Mouse (Mus musculus): ENCODE measurements around the gene Gm21969.

The Gm21969 gene

DNA sequence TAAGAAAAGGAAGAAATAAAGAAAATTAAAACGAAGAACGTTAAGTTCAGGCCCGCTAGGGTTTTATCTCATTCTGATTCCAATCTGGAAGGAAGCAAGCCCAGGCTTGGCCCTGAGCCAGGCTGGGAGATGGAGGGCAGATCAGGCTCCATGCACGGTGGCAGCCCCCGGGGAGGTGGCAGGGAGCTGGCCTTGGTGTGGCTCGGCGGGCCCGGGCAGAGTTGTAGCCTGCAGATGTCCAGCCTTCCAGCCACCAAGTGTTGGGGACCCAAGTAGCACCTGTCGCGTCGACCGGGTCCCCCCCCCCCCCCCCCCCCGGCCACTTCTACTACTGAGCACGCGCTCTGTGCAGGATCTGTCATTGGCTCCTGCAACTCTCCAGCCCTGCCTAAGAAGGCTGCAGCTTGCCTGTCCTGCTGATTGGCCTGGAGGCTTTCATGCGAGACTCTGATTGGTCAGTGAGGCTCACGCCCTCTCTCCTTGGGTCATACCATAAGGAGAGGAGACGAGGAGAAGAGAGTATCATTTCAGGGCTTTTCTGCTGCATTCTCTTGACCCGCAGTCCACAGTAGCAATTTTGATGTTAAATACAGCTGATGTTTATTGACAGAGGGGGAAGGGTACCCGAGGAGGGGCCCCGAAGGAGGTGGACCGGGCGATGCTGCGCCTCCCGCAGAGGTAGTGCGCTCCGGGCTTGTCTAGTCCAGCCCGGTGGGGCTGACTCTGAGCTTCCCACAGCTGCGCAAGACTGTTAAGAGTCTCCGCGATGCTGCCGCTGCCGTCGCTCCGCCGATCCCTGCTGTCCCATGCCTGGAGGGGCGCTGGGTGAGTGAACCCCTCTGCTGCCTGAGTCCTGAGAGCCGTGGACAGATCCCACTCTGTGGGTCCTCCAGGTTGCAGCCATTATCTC lies 19.6 kb downstream of the Gm21969 start, which contains the start of gene Aldh4a1:
Aldh4a1 (plus strand) TSS at position 494 of the 910 bp plus-strand sequence.
- peak; percentile 100 for DNase-seq

- DNase-seq, result peak; percentile 91
Observed at GRCm38 (mm10) chr4:139623434-139624115, 20.6 kb downstream of the Gm21969 start.

DNA sequence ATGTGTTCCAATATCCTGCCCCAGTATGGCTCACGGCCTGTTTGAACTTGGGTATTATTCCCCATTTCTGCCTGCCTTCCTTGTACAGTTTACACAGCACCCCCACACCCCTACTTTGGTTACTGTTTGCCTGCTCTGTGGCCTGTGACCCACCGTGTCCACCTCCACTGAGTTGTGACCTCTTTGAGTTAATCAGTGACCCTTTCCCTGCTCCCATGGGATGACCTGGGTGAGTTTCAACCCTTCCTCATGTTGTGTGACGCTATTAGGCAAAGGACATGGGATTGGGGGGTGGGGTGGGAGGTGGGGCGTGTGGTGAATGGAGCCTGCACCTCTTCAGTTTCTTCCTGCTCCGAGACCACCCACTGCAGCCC lies 21.1 kb downstream of the Gm21969 start:
- no peak for DNase-seq

DNA sequence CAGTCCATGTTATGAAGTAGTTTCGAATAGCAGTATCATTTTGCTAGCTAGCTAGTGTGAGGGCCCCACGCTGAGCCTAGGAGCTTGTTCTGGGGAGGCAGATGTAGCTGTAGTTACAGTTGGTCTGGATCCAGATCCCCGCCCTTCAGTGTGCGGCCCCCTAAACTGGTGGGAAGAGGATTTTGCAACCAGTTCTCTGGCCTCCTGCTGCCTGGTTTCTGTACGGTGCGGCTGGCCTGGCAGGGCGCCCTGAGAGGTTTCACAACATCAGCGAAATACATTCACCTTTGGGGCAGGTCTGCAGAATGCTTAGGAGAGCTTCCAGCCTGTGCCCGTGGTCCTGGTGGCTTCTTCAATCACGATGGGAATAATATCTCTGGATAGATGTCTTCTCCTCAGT lies 21.7 kb downstream of the Gm21969 start:
- peak; percentile 88 for DNase-seq

DNA sequence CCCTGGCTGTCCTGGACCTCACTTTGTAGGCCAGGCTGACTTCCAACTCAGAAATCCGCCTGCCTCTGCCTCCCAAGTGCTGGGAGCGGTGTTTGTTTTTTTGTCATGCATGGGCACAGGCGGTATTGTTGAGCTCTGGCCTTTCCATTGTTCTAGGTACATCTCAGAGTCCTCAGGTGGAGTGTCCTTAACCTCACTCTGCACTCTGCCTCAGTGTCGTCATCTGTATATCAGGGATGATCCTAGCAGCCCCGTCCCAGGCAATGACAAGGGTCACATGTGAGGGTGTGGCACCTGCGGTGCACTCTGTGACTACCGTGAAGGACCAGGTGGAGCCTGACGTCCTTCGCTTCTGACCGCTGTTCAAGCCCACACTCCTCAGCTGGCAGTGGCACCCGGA lies 24.4 kb downstream of the Gm21969 start:
- DNase-seq, result no peak

GRCm38 (mm10) chr4:139630171-139630570 lies 27.2 kb downstream of the Gm21969 start:
- DNase-seq, result no peak

- no peak for DNase-seq
Observed at GRCm38 (mm10) chr4:139631141-139631540, 28.2 kb downstream of the Gm21969 start.

GRCm38 (mm10) chr4:139631569-139632253 lies 28.7 kb downstream of the Gm21969 start:
- DNase-seq, result peak; percentile 88

- DNase-seq, result peak; percentile 83
Observed at GRCm38 (mm10) chr4:139632254-139632580, 29.2 kb downstream of the Gm21969 start.

DNA sequence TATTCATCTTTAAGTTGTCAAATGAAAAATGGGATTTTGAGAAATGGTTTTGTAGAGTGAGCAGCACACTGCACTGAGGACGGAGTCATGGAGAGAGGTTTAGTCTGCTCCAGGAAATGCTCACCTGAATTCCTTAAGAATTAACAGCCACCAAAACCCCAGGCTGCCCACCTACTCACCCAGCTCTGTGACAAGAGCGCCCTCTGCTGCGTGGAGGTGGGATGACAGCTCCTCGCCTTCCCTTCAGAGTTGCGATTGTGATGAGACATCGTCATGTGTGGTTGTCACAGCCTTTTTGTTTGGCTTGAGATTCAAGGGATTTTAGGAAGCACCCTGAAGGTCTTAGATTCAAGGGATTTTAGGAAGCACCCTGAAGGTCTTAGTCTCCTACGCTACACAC lies 33.4 kb downstream of the Gm21969 start:
- DNase-seq, result peak; percentile 90

DNA sequence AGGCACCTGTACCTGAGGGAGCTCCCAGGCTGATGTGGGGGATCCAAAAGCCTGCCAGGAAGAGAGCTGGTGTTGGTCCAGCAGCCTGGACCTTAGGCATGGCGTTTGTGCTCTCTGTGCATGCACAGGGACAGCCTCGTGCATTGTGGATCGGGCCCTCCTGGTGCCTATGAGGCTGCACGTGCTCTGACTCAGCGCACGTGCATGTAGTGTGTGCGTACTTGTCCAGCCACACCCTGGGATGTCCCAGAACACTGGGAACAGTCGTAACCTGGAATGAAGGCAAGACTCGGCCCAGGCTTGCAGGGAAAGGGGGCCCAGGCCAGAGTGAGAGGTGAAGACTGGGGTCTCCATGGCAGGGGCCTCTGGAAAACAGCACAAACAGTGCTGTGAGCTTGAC lies 34.9 kb downstream of the Gm21969 start:
- DNase-seq, result no peak

- peak; percentile 91 for DNase-seq
Observed at GRCm38 (mm10) chr4:139638356-139638755, 35.4 kb downstream of the Gm21969 start.

DNA sequence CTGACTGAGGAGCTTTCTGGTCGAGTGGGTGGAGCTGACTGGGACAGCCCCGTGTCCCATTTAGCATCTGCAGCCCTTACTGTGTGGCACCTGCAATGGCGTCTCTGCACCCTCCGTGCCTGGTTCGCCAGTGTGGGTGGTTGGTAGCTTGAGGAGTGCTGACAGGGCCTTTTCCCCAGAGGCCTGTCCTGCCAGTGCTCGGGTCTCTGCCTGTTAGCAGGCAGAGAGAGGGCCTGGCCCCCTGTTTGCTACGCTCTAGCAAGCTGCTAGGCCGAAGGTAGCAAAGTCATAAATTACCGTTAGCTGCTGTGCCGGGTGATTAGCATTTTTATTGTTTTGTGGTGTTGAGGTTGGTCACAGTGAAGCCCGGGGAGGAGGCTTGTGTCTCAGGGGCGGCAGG lies 36.8 kb downstream of the Gm21969 start:
- DNase-seq, result no peak

GRCm38 (mm10) chr4:139640333-139640732 lies 37.3 kb downstream of the Gm21969 start:
- DNase-seq, result peak; percentile 86

DNA sequence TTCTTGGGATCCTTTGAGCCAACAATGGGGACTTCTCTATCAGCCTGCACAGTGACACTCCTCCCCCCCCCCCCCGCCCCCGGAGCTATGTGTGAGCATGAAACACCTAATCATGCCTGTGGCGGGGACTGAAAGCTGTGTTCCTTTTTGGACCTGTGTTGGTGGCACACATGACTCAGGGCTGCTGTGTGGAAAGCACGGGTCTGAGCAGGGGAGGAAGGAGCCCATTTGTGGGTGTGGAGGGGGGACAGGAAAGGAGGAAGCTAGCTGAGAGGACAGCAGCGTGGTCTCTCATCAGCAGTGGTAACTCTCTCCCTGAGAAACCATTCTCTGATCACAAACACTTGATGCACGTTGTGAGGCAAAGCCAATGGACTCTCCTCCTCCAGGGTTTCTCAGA lies 37.8 kb downstream of the Gm21969 start:
- no peak for DNase-seq

GRCm38 (mm10) chr4:139641829-139642425 lies 38.9 kb downstream of the Gm21969 start:
- DNase-seq, result no peak

DNA sequence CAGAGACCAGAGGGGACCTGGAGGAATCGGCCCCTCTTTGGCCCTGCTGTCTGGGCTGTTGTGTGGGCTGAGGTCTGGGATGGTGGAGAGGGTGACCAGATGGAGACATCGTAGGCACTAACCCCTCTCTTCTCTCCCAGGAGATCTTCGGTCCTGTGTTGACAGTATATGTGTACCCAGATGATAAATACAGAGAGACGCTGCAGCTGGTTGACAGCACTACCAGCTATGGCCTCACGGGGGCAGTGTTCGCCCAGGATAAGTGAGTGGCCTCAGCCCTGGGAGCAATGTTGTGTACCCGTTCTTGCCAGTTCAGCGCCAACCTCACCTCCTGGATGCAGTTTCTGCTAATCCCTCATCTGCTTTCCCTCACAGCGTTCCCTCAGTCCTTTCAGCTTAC lies 41.0 kb downstream of the Gm21969 start:
- peak; percentile 92 for DNase-seq

DNA sequence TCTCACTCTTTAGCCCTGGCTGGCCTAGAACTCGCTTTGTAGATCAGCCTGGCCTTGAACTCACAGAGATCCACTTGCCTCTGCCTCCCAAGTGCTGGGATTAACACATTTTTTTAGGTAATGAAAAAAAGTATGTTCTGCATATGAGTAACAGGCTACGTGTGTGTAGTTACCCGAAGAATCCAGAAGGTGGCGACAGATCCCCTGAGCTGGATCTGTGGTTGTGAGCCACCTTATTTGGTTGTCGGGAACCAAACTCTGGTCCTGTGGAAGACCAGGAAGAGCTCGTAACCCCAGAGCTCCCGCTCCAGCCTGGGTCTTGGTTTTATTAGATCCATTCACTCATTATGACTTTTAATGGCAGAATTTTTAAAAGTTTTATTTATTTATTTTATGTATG lies 43.9 kb downstream of the Gm21969 start:
- DNase-seq, result no peak

DNA sequence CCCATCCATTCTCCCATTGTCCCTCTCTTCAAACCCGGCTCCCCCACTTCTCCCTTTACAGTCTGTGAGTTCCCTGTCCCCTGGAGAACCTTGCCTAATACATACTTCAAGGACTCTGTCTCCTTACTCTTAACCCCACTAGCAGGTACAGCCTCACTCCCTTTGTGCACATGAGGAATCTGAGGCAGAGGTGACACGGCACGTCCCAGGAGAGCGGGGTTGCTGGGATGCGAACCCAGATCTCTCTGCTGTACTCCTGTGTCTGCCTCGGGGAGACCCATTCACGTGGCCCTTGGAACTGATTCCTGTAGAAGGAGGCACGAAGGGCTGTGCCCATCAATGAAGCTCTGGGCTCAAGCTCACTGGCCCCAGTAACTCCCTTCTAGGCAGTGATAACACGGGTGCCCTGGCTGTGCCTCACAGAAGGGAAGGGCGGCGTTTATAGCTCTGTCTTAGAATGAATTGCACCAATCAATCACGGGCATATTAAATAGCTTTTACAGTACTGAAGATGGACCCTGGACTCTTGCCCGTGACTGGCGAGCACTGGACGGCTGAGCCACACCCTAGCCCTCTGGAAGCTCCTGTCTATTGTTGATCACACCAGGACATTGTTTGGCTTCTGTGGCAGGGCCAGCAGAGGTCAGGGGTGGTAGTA lies 47.2 kb downstream of the Gm21969 start:
- DNase-seq, result no peak

DNA sequence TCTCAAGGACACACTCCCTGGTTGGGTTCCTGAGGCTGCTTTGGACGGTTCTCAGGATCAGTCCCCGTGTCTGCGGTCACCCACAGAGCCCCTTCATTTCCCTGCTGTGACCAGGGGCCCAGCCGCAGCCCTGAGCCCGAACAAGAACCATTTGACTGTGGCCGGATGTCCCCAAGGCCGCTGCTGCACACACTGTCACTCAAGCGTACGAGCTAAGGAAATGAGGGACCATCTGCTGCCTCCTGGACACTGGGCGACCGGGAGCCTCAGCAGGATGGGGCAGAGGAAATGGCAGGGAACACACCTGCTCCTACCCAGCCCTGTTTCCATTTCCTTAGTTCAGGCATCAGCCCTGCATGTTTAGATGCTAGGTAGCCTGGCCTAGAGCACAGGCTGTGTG lies 47.9 kb downstream of the Gm21969 start:
- no peak for DNase-seq

- no peak for DNase-seq
Observed at GRCm38 (mm10) chr4:139653238-139653637, 50.3 kb downstream of the Gm21969 start, which contains the start of gene Tas1r2. Gene Tas1r2, plus strand, starts transcription at chr4:139653538.

DNA sequence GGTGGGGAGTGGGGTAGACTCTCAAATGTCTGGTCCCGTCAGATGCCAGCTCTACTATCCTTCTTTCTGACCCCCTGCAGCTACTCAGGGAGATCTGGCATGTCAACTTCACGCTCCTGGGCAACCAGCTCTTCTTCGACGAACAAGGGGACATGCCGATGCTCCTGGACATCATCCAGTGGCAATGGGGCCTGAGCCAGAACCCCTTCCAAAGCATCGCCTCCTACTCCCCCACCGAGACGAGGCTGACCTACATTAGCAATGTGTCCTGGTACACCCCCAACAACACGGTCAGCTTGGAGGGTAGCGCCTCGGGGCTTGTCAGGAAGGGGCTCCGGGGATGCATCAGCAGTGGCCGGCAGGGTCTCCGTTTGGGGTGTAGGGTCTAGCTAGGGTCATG lies 58.9 kb downstream of the Gm21969 start:
- DNase-seq, result no peak

DNA sequence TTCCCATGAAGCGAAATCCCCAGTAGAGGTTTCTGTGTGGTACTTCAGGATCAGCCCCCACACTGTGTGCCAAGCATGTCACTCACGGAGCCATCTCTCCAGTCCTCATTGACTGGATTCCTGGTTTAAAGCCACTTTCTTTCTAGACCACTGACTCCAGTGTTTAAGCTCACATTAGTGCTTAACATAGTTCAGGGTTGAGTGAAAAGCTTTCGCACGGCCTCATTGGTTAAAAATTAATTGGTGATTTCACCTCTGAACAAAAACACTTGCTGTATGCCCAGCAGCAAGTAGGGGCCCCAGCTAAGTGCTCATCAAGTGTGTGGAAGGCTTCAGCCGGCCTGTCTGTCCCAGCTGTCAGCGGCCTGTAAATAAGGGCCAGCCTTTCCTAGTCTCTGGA lies 64.6 kb downstream of the Gm21969 start:
- DNase-seq, result no peak
